Mouse (Mus musculus) erythroblast, adult 5-6 weeks (primary cell): ENCODE results near the gene Coq10b. TPM values are rescaled to one million over a fixed set of nuclear protein-coding genes. Genes with fewer than 3 reads are reported as not detected.

ENCODE experiments used
- ATAC-seq: replicated peaks from 2 replicates; pipeline ENCODE4 v1.8.0; 2016; ENCODE audit warnings: moderate number of reproducible peaks, mild to moderate bottlenecking, moderate TSS enrichment, inconsistent platforms; ENCODE audit not compliant: poor library complexity, low FRiP score, severe bottlenecking
- total RNA-seq, 2 experiments: library from RNA; stranded (forward) in 1 of 2; stranded (reverse) in 1 of 2; fragments of 150-400 nt in 1 of 2; fragments of 200-764, 138-1000 nt in 1 of 2; gene quantifications; 2 replicates each; pipeline versions ENCODE4 v1.2.3 to v1.2.4; 2015 to 2017; ENCODE audit warnings: low replicate concordance in 2 of 2

Coq10b gene
- total RNA-seq, 2 experiments from 2014 or later = 24.2 to 27.3 TPM

- no peak for ATAC-seq
These were observed 39.5 kb downstream of the Coq10b start for GRCm38 (mm10) chr1:55092056-55092455.

- no peak for ATAC-seq
These were observed 39.9 kb downstream of the Coq10b start for GRCm38 (mm10) chr1:55092469-55092868.

DNA sequence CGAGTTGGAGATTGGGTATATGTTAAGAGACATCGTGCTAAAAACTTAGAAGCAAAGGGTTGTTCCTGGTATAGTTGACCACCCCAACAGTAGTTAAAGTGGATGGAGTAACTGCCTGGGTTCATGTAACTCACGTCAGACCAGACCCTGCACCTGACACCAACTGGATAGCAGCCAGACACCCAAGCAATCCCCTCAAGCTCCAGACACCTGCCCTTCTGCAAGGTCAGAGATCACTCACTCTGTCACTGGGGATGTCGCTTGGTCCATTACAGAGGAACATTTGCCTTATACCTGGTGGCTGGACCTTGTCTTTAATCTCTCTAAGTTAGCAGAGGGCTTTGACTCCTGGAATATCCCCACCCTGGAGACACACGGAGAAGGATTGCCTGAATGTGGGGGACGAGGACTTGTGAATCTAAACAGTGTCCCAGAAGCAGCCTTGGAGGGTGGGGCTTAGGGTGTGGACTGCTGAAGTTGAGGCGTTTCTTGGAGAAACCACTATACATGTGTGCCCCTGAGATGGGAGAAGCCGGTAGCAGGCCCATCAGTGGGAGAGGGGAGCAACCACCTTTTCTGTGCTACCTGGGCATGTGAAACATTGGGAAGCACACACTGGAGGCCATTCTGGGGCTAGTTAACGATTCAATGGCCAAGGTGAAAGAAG, 54.5 kb downstream of the Coq10b start:
- ATAC-seq = no peak

GRCm38 (mm10) chr1:55107644-55108043, 55.1 kb downstream of the Coq10b start:
- no peak for ATAC-seq

DNA sequence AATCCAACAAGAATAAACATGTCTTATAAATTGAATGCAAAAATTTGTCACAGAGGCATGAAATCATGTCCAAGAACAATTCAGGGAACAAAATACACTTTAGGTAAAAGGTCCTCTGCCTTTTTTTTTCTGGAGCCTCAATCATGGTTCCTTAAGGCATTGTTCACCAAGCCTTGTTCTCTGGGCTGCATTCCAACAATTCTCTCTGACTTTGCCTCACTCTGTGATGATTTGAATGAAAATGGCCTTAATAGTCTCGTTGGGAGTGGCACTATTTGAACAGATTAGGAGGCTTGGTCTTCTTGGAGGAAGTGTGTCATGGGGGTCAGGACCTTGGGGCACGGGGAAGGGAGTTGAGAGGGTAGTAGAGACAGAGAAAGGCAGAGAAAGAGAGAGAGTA, 55.9 kb downstream of the Coq10b start:
- no peak for ATAC-seq

- ATAC-seq = no peak
These were observed 56.6 kb downstream of the Coq10b start for GRCm38 (mm10) chr1:55109066-55109766.

Other genes starting within 250 kb of the Coq10b start
- 29.7 and 41.7 TPM in 2 replicates for gene Ankrd44, start 126.4 kb upstream of the Coq10b start, total RNA-seq (2015; ENCODE audit: low replicate concordance)
- 18.0 and 26.7 TPM in 2 replicates for gene Ankrd44, start 126.4 kb upstream of the Coq10b start, total RNA-seq (2017; ENCODE audit: low replicate concordance)
- 151 and 155 TPM in 2 replicates for gene Sf3b1, start 25.3 kb upstream of the Coq10b start, total RNA-seq (2015; ENCODE audit: low replicate concordance)
- 196 and 224 TPM in 2 replicates for gene Sf3b1, start 25.3 kb upstream of the Coq10b start, total RNA-seq (2017; ENCODE audit: low replicate concordance)
- gene Hspe1, start 35.4 kb downstream of the Coq10b start, total RNA-seq (2015; ENCODE audit: low replicate concordance) = 62.9 and 95.7 TPM in 2 replicates
- 41.5 and 52.0 TPM in 2 replicates for gene Hspe1, start 35.4 kb downstream of the Coq10b start, total RNA-seq (2017; ENCODE audit: low replicate concordance)
- gene Hspd1, start 35.5 kb downstream of the Coq10b start, total RNA-seq (2015; ENCODE audit: low replicate concordance) = 55.1 and 56.2 TPM in 2 replicates
- 56.1 and 87.5 TPM in 2 replicates for gene Hspd1, start 35.5 kb downstream of the Coq10b start, total RNA-seq (2017; ENCODE audit: low replicate concordance)
- 19.4 and 28.6 TPM in 2 replicates for gene Mob4, start 78.5 kb downstream of the Coq10b start, total RNA-seq (2015; ENCODE audit: low replicate concordance)
- gene Mob4, start 78.5 kb downstream of the Coq10b start, total RNA-seq (2017; ENCODE audit: low replicate concordance) = 27.2 and 40.0 TPM in 2 replicates
- not detected in 2 replicates for gene Rftn2, start 174.0 kb downstream of the Coq10b start, total RNA-seq (2015; ENCODE audit: low replicate concordance)
- gene Rftn2, start 174.0 kb downstream of the Coq10b start, total RNA-seq (2017; ENCODE audit: low replicate concordance) = 0.17 TPM in 1 of 2 replicates, not detected in the other
- gene Mars2, start 184.4 kb downstream of the Coq10b start, total RNA-seq (2015; ENCODE audit: low replicate concordance) = 2.1 and 2.3 TPM in 2 replicates
- 1.7 and 2.0 TPM in 2 replicates for gene Mars2, start 184.4 kb downstream of the Coq10b start, total RNA-seq (2017; ENCODE audit: low replicate concordance)